Mouse (Mus musculus) Patski (cell line): ENCODE results near the gene Olfr12. TPM values are rescaled to one million over a fixed set of nuclear protein-coding genes. Genes with fewer than 3 reads are reported as not detected.

ENCODE experiments used
- ATAC-seq: fragments of 100-300 bp; one replicate; pipeline ENCODE4 v1.8.0; 2021
- CTCF ChIA-PET: fragments of 350-600 bp; sonication (Branson Sonifier 250); formaldehyde crosslinking; loops from one replicate; lab custom pipeline; 2022; ENCODE audit warnings: inconsistent platforms; lab: Charles Lee
- POLR2A ChIA-PET: fragments of 350-600 bp; sonication (Branson Sonifier 250); formaldehyde crosslinking; loops from one replicate; lab custom pipeline; 2022; ENCODE audit warnings: antibody characterized with exemption, inconsistent platforms; lab: Charles Lee
- DNase-seq: peaks from one replicate; pipeline ENCODE4 v3.0.0-alpha.2; 2011; ENCODE audit warnings: low read depth, low spot score
- H3K27me3 ChIP-seq: fragments of 371-371 bp; one replicate; pipeline ENCODE4 v1.5.1; 2021
- CTCF ChIP-seq: fragments of 100-300 bp; IDR thresholded peaks from one replicate; pipeline ENCODE4 v1.5.1; 2021
- in situ Hi-C: fragments of 300-500 bp; cut with MboI; formaldehyde crosslinking; loops from 3 replicates; pipeline ENCODE4 v1.11.1; 2018; ENCODE audit warnings: low pct_unique_long_range_greater_than_20kb, mixed read lengths
- polyA plus RNA-seq: library from polyadenylated mRNA; unstranded; gene quantifications from one replicate; pipeline ENCODE4 v1.2.3, GENCODE M21; 2021

The Olfr12 gene
- polyA plus RNA-seq, 1 experiment from 2014 or later: not detected

DNA sequence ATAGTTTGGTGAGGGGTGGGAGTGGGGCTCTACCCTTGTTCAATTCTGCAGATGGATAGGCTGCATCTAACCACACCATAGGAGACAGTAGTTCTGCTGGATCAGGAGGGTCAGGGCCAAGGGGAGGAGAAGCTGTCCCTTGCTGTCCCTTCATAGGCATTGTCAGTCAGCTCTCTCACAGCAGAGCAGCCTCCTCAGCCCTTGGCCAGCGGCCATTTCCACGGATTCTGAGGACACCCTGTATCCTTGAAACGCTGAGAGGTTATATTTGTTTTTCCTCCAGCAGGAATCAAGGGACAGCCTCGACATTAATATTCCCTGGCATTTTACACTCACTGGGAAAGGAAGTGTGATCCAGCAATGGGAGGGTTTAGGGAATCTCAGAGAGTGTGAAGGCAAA, 772 bp downstream of the Olfr12 start:
- ATAC-seq: no peak
- ChIA-PET POLR2A (no interaction called here), CTCF (no interaction called here)
- H3K27me3 ChIP-seq: peaks cover 2% of the 10 kb centered on the region
- in situ Hi-C loops: loop anchor here (25.0 kb wide), 1 partner anchor 656 kb away; no protein-coding TSS in a partner anchor
- TF ChIP-seq CTCF: no peak
- DNase-seq: no peak

DNA sequence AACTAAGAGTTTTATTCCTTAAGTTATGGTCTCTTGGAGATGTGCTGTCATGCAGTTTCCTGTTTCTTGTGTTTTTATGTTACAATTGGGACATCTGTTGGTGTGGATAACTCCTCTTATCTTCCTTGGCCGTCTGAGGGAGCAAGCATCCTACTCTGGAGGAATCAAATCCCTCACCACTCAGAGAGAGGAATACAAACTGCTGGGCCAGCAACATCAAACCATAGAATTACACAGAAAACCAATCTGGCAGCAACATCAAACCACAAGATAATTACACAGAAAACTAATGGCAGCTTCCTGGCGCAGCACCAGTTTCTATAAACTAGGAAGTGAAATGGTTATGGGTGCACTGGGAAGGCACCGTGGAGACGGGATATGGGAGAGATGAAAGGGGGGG, 10.6 kb downstream of the Olfr12 start:
- no peak for ATAC-seq
- no peak for DNase-seq
- in situ Hi-C loops: no loop called here
- peaks cover 61% of the 10 kb centered on the region for H3K27me3 ChIP-seq
- no peak for TF ChIP-seq CTCF
- POLR2A ChIA-PET: no interaction called here
- CTCF ChIA-PET: no interaction called here

DNA sequence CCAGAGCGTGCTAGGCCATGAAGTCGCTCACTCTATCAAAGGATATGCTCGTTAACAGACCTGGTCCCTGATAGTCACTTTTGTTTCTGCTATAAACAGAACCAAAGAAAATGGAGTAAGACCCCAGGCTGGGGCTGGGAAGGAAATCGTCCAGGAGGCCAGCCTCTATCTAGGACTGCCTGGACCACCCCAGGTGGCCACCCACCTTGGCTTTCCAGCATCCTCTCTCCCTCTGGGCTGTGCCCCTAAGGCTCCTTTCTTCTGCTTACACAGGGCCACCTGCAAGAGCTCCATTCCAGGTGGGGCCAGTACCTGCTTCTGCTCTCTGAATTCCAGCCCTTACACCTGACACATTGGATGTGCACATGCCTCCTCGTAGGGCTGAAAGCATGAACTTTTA, 14.6 kb downstream of the Olfr12 start:
- ChIA-PET CTCF (no interaction called here), POLR2A (no interaction called here)
- in situ Hi-C loops: no loop called here

DNA sequence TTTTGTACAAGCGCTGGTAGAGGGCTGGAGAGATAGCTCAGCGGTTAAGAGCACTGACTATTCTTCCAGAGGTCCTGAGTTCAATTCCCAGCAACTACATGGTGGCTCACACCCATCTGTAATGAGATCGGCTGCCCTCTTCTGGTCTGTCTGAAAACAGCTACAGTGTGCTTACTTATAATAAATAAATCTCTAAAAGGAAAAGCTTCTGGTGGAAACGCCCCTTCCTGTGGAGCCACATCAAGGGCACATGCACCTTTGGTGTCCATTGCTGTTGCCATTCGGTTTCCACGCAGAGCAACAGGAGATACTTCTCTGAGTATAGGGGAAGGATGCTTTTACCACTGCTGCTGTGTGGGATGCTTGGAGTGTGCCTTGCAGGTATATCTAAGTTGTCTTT, 15.4 kb downstream of the Olfr12 start:
- no peak for DNase-seq
- no peak for ATAC-seq
- TF ChIP-seq CTCF: no peak
- H3K27me3 ChIP-seq: peaks cover 28% of the 10 kb centered on the region
- in situ Hi-C loops: no loop called here
- POLR2A ChIA-PET: no interaction called here
- CTCF ChIA-PET: no interaction called here

More for the DNA sequence above, 14.6 kb downstream of the Olfr12 start:
- no peak for TF ChIP-seq CTCF
- DNase-seq: no peak
- ATAC-seq: no peak
- H3K27me3 ChIP-seq: peaks cover 36% of the 10 kb centered on the region

DNA sequence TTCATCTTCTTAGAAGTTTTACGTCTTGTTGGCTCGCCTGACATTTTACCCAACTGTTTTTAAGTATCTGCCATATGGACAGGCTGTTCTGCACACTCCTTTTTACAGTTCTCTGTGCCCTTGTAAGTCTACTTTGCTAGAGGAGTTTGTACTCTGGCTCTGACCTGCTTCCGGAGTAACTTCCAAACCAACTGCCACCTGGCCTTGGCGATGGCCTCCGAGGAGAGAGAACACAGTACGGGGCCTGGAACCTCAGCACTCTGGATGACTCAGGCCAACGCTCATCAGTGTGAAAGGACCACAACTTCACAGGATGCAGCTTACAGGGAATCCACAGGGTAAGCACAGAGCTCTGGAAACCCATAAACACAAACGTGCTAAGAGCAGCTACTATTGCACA, 16.1 kb downstream of the Olfr12 start:
- DNase-seq: no peak
- H3K27me3 ChIP-seq: peaks cover 21% of the 10 kb centered on the region
- ATAC-seq: no peak
- ChIA-PET POLR2A (no interaction called here), CTCF (interaction anchor here (1.0 to 1.1 kb wide), 2 partner anchors 15 to 17 kb away, joined by 3 read pairs; partner anchors contain the start of gene Otos)
- no peak for TF ChIP-seq CTCF
- in situ Hi-C loops: no loop called here

DNA sequence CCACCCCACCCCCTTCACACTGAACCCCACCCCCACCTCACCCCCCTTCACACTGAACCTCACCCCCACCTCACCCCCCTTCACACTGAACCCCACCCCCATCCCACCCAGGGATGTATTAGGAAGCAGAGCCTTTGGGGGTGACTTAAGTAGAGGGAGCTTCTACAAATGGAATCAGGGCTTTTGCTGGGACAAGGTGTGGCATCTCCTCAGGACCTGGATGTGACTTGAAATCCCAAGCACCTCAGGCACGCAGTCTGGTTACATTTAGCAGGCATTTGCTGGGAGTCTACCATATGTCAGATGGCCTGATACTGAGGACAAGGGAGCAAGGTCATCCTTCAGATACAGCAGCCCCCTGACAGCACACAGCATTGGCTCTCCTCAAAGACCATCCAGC, 17.0 kb downstream of the Olfr12 start:
- in situ Hi-C loops: no loop called here
- POLR2A ChIA-PET: no interaction called here
- no peak for TF ChIP-seq CTCF
- DNase-seq (no peak), ATAC-seq (no peak)
- CTCF ChIA-PET: interaction anchor here (0.9 to 1.1 kb wide), 2 partner anchors 18 to 19 kb away, joined by 3 read pairs; no protein-coding TSS in a partner anchor
- H3K27me3 ChIP-seq: peaks cover 13% of the 10 kb centered on the region

DNA sequence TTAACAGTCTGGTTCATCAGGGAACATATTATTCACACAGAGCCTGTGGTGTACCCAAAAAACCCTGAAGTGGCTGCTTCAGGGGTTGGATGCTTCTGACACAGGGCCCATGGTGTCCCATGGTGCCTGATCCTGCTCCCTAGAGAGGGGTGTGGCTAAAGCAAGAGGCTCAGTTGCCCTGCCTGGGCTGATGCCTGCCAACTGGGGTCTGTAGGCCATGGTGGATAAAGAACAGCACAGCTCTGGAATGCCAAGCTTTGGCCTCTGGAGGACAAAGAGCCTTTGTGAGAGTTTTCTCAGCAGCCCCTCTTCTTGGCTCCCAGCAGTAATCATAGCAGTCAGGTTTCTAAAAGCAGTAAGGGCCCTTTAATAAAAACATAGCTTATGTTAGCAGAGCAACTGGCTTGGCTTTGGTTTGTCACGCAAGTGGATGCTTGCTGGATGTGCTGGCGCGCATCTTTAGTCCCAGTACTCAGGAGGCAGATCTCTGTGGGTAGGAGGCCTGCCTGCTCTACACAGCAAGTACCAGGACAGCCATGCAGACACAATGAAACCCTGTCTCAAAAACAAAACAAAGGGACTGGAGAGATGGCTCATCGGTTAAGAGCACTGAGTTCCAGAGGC, 17.5 kb downstream of the Olfr12 start:
- DNase-seq (no peak), ATAC-seq (no peak)
- peaks cover 9% of the 10 kb centered on the region for H3K27me3 ChIP-seq
- in situ Hi-C loops: no loop called here
- ChIA-PET CTCF (interaction anchor here (0.9 kb wide), 1 partner anchor 20 kb away, joined by 3 read pairs; no protein-coding TSS in a partner anchor), POLR2A (no interaction called here)
- no peak for TF ChIP-seq CTCF

DNA sequence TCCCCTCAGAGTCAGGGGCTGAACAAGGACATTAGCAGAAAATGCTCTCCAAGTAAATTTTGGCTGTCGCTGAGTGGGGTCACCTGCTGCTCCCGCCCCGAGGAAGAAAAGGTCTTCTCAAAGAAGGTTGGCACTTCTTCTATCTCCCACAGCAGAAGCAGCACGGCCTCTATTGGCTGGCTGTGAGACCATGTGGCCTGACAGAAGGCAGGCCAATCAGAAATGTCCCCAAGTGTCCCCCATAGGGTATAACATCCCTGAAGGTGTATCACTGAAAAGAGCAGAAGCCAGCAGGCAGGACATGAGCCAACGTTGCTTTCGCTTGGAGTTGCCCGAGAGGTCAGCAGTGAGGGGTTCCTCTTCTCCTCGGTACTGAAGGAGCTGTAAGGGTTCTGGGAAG, 18.4 kb downstream of the Olfr12 start:
- POLR2A ChIA-PET: no interaction called here

DNA sequence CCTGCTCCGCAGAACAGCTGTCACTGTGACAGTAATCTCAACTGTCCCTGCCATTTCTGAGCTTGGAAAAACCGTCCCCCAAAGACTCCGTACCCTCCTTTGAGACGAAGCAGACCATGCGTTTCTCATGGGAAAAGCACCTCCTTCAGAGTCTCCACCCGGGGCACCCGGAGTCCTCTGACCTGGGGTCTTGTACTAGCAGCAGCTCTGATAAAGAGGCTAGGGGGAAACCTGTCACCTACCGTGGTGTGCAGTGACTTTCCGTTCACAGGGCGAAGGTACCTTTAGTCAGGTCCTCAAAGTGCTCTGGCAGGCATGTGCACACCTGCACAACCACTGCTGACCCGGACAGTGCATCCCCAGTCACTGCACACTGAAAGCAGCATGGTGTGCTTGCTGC, 19.1 kb downstream of the Olfr12 start:
- POLR2A ChIA-PET: no interaction called here
- ATAC-seq: no peak
- no peak for DNase-seq
- H3K27me3 ChIP-seq: no peaks in the 10 kb centered on the region
- CTCF ChIA-PET: interaction anchor here (1.3 kb wide), 1 partner anchor 11 kb away, joined by 3 read pairs; no protein-coding TSS in a partner anchor
- TF ChIP-seq CTCF: no peak
- in situ Hi-C loops: no loop called here

More for the DNA sequence above, 18.4 kb downstream of the Olfr12 start:
- H3K27me3 ChIP-seq: no peaks in the 10 kb centered on the region
- DNase-seq: no peak
- in situ Hi-C loops: no loop called here
- no peak for TF ChIP-seq CTCF
- CTCF ChIA-PET: no interaction called here
- no peak for ATAC-seq

DNA sequence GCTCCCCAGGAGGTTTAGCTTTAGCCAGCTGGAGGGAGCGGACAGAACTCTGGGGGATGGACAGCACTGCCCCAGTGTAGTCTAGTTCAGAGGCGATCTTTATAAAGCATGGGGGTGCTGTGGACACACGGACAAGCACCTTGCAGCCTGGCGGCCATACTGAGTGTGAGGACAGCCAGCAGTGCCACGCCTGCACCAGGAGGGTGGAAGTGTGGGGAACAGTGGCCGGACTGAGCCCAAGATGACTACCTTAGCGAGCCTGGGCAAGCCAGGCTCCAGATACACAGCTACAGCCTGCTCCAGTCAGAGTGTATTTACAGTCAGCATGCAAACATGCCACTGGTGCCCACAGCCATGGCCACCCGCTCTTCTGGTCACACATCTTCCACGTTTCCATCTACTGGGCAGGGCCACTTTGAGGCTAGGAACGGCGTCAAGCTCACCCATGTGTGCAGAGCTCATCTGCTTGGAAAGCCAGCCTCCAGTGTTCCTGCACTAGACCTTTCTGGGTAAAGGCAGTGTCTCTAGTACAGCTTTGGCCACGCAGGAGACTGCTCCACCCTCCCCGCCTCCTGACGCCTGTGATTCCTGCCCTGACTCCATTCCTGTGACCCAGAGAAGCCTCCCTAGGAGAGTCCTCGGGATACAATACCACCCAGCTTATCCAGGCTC, 20.0 kb downstream of the Olfr12 start:
- in situ Hi-C loops: no loop called here
- ChIA-PET POLR2A (no interaction called here), CTCF (interaction anchor here (1.3 kb wide), 1 partner anchor 10 kb away, joined by 3 read pairs; no protein-coding TSS in a partner anchor)
- ATAC-seq (no peak), DNase-seq (no peak)
- no peaks in the 10 kb centered on the region for H3K27me3 ChIP-seq
- TF ChIP-seq CTCF: no peak

DNA sequence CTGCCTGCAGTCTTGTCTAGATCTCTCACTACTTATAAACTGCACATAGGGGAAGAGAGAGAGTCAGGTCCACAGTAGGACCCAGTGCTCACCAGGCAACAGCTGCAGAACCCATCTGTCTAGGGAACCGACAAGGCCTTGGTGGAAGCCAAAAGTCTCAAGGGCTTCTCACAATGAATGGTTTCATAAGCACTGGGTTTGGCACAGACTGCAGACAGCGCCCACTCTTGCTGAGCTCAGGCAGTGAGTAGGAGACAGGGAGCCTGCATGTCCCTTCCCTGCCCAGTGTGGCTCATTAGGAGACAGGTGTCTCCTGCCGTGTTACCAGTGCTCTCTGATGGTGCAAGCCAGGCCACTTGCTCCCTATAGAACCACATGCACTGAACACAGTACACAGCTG, 20.6 kb downstream of the Olfr12 start:
- in situ Hi-C loops: no loop called here
- CTCF ChIA-PET: interaction anchor here (0.9 kb wide), 1 partner anchor 9 kb away, joined by 3 read pairs; no protein-coding TSS in a partner anchor
- DNase-seq (no peak), ATAC-seq (no peak)
- no peaks in the 10 kb centered on the region for H3K27me3 ChIP-seq
- POLR2A ChIA-PET: no interaction called here
- TF ChIP-seq CTCF: no peak
